Mouse (Mus musculus): ENCODE measurements around the gene Utp14a.

Utp14a gene

GRCm38 (mm10) chrX:48311727-48312126 lies 55.1 kb downstream of the Utp14a start:
- DNase-seq (ENCODE audit: low read depth), result no peak

- DNase-seq (ENCODE audit: low read depth), result no peak
Observed at GRCm38 (mm10) chrX:48314530-48315079, 57.9 kb downstream of the Utp14a start.

- DNase-seq (ENCODE audit: low read depth), result no peak
Observed at GRCm38 (mm10) chrX:48317444-48317843, 60.8 kb downstream of the Utp14a start.

GRCm38 (mm10) chrX:48318194-48318593 lies 61.5 kb downstream of the Utp14a start:
- DNase-seq (ENCODE audit: low read depth), result no peak

Data from NIH3T3 (cell line).